Mouse (Mus musculus): ENCODE results near the gene Galnt2.

DNA sequence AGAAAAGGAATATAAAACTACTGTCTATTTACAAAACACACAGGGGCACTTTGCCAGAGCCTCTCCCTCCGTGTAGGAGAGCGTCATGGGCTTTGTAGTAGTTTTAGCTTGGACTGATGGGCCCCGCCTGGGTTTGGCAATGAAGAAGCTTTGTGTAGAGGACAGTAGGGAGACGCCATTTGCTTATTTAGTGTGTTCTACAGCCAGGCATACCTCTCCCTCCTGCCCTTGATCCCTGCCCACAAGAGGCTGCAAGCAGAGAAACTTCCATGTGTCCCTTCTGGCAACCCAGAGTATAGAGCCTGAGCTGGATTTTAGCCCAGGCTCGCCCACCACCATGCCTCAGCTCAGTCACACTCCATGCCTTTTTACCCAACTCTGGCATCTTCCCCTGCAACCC lies 49.4 kb upstream of the Galnt2 start:
- TF ChIP-seq ZNF384 (IDR thresholded peaks at IDR 0.05; ENCODE audit: low read depth, low read length) = no peak
- no peak for TF ChIP-seq CHD1 (IDR thresholded peaks at IDR 0.05; ENCODE audit: low read depth, low read length)
- TF ChIP-seq MYC (IDR thresholded peaks at IDR 0.05; ENCODE audit: low read depth, low read length) = no peak
- TF ChIP-seq POLR2A (IDR thresholded peaks at IDR 0.05; ENCODE audit: low read depth, low read length) = no peak
- TF ChIP-seq BHLHE40 (IDR thresholded peaks at IDR 0.05; ENCODE audit: low read depth, low read length) = no peak
- no peak for TF ChIP-seq CTCF (conservative IDR thresholded peaks at IDR 0.05 in 1 of 2, IDR thresholded peaks at IDR 0.05 in 1 of 2; ENCODE audit: low read depth in 2 of 2, low read length in 2 of 2)
- TF ChIP-seq HCFC1 (IDR thresholded peaks at IDR 0.05; ENCODE audit: low read depth, low read length) = no peak
- no peak for TF ChIP-seq MAFK (IDR thresholded peaks at IDR 0.05; ENCODE audit: insufficient replicate concordance, low read length)
- TF ChIP-seq USF1 (IDR thresholded peaks at IDR 0.05; ENCODE audit: low read depth, low read length) = no peak
- TF ChIP-seq MEF2A (IDR thresholded peaks at IDR 0.05; ENCODE audit: borderline replicate concordance, low read depth, low read length) = no peak
- no peak for TF ChIP-seq TCF12 (IDR thresholded peaks at IDR 0.05; ENCODE audit: low read depth, low read length)
- TF ChIP-seq POLR2AphosphoS2 (IDR thresholded peaks at IDR 0.05; ENCODE audit: low read depth, low read length) = no peak
- TF ChIP-seq EP300 (IDR thresholded peaks at IDR 0.05; ENCODE audit: low read length) = no peak
- TF ChIP-seq USF2 (conservative IDR thresholded peaks at IDR 0.05; ENCODE audit: low read depth, low read length) = no peak

All from CH12.LX (cell line).